Comparison of ENCODE assay signal across 9 mouse cellular contexts in the genomic region with DNA sequence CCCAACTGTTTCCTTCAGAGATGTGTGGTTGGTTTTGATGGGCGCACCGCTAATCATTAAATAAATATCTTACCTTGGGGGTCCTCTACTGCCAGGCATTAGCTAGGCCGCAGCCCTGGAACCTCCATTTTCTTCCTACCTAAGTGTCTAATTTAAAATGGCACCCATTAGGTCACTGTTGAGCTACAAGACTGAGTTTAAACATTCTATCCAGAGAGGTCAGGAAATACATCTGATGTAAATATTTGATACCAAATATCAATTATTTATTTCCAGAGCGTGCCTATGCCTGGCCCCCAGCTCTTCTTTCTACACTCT. TPM values are rescaled to one million over a fixed set of nuclear protein-coding genes. Genes with fewer than 3 reads are reported as not detected.
DNase-seq lines count a peak whose midpoint lies in the region; ATAC-seq and TF ChIP-seq lines count a peak whose summit lies in the region.
"Had no signal": no experiment of that assay in that cellular context is flagged by ENCODE, and none has a peak within 500 bp of the region (broad histone marks: within the 10 kb centered on the region; RNA-seq: fewer than 3 reads in every experiment).

No protein-coding gene starts in this region.

- H3K4me3 ChIP-seq in heart, embryonic 14.5 days (ENCODE audit: control insufficient read depth in 1 of 2, insufficient read depth in 1 of 2, low read depth in 1 of 2, low read length in 2 of 2): peak overlapping the region; percentile 52 to 59
- H3K4me3 ChIP-seq in forebrain, postnatal 0 days (ENCODE audit: low read depth, low read length): peak overlapping the region; percentile 62

- H3K4me1 ChIP-seq in heart, embryonic 14.5 days (ENCODE audit: control insufficient read depth in 2 of 2, insufficient read depth in 2 of 2, low read length in 2 of 2): no peaks in the 10 kb centered on the region
- no peaks in the 10 kb centered on the region for H3K4me1 ChIP-seq in forebrain, postnatal 0 days (ENCODE audit: insufficient read depth)

- H3K27ac ChIP-seq in heart, embryonic 14.5 days (replicated peaks in 1 of 2; ENCODE audit: control insufficient read depth in 1 of 2, insufficient read depth in 1 of 2, low read depth in 2 of 2, low read length in 2 of 2): no peak overlapping the region
- peak overlapping the region; percentile 89 for H3K27ac ChIP-seq in forebrain, postnatal 0 days (ENCODE audit: low read depth, low read length)

- intact Hi-C loops in heart, postnatal 36 days (cut with DNase I): no loop called here

- ATAC-seq in heart, embryonic 14.5 days (ENCODE audit: insufficient number of reproducible peaks, insufficient read depth, low FRiP score, low read depth): no peak
- ATAC-seq in forebrain, postnatal 0 days: peak; percentile 67
- no peak for ATAC-seq in monocyte, adult 5-6 weeks (replicated peaks; ENCODE audit: insufficient number of reproducible peaks, low FRiP score, low TSS enrichment, poor library complexity, severe bottlenecking)

- H3K4me2 ChIP-seq in heart, embryonic 14.5 days (ENCODE audit: low read length): peak overlapping the region; percentile 87
- H3K4me2 ChIP-seq in forebrain, postnatal 0 days (ENCODE audit: low read depth): peak overlapping the region; percentile 65

- 45% methylated on average over 4 of the region's 4 CpGs for WGBS in heart, embryonic 14.5 days
- 23% methylated on average over 4 of the region's 4 CpGs for WGBS in forebrain, postnatal 0 days

- no peaks in the 10 kb centered on the region for H3K27me3 ChIP-seq in heart, embryonic 14.5 days (ENCODE audit: control insufficient read depth, insufficient read depth, low read length)
- no peaks in the 10 kb centered on the region for H3K27me3 ChIP-seq in forebrain, postnatal 0 days (ENCODE audit: insufficient read depth, low read length)

- H3K9ac ChIP-seq in heart, embryonic 14.5 days (ENCODE audit: low read length): peak overlapping the region; percentile 73
- peak overlapping the region; percentile 85 for H3K9ac ChIP-seq in forebrain, postnatal 0 days

- no peaks in the 10 kb centered on the region for H3K9me3 ChIP-seq in heart, embryonic 14.5 days (ENCODE audit: control insufficient read depth, low read length)
- no peaks in the 10 kb centered on the region for H3K9me3 ChIP-seq in forebrain, postnatal 0 days (ENCODE audit: low read length)
- H3K9me3 ChIP-seq: G1E had no signal

- no peaks in the 10 kb centered on the region for H3K36me3 ChIP-seq in heart, embryonic 14.5 days (ENCODE audit: control insufficient read depth, insufficient read depth, low read length)
- H3K36me3 ChIP-seq in forebrain, postnatal 0 days (ENCODE audit: insufficient read depth): no peaks in the 10 kb centered on the region
- H3K36me3 ChIP-seq: G1E had no signal

- no peak for TF ChIP-seq CTCF in forebrain, postnatal 0 days (IDR thresholded peaks at IDR 0.05; ENCODE audit: low read depth)

- DNase-seq in heart, postnatal 36 days: no peak
- DNase-seq in R1 (ENCODE audit: low read depth, low spot score): peak; percentile 52
- no peak for DNase-seq in forebrain, postnatal 0 days
- DNase-seq in mesoderm, embryonic 11.5 days (ENCODE audit: low read depth, low spot score): peak; percentile 18
- DNase-seq in B cell, adult 2 months: no peak
- DNase-seq in adrenal gland, adult 18-20 months (ENCODE audit: low spot score in 2 of 2): no peak

RNA-seq across cellular contexts. Expression of gene Hfm1, which starts 0.2 kb away (rescaled TPM):
- 0.42 and 0.71 TPM in 2 replicates for polyA plus RNA-seq in heart, embryonic 14.5 days (2014; fragmentation: Nextera tagmentation; extraction: Ambion mirVana)
- not detected for total RNA-seq in heart, postnatal 36 days (2021)
- 5.5 and 8.4 TPM in 2 replicates for total RNA-seq in forebrain, postnatal 0 days (2014; rRNA removed)
- polyA plus RNA-seq in forebrain, postnatal 0 days (2015; fragmentation: Nextera tagmentation; extraction: Ambion mirVana): 3.2 and 4.3 TPM in 2 replicates
- under 1 TPM; 0.10 to 0.19 TPM for total RNA-seq in adrenal gland, adult 18-20 months (2021)
- total RNA-seq in monocyte, adult 5-6 weeks (2017): 0.19 TPM in 1 of 3 replicates, not detected in the others
- total RNA-seq: G1E had no signal
- polyA plus RNA-seq: G1E had no signal

RNA-seq across cellular contexts. Expression of gene Cdc7, which starts 37.8 kb away (rescaled TPM):
- polyA plus RNA-seq in heart, embryonic 14.5 days (2014; fragmentation: Nextera tagmentation; extraction: Ambion mirVana): 24.8 and 25.0 TPM in 2 replicates
- total RNA-seq in heart, postnatal 36 days (2021): under 1 TPM; 0.39 to 0.60 TPM
- 29.9 and 36.8 TPM in 2 replicates for total RNA-seq in forebrain, postnatal 0 days (2014; rRNA removed)
- 18.4 and 23.5 TPM in 2 replicates for polyA plus RNA-seq in forebrain, postnatal 0 days (2015; fragmentation: Nextera tagmentation; extraction: Ambion mirVana)
- 1 to 10 TPM; 2.7 to 3.2 TPM for total RNA-seq in adrenal gland, adult 18-20 months (2021)
- total RNA-seq in monocyte, adult 5-6 weeks (2017): 7.6 to 11.7 TPM (median 8.1 TPM) in 3 replicates

Comparison
In these comparisons a context has a peak if more than half of its experiments do, and no peak if none do; other contexts are left out.
1. DNase-seq: peak in R1 (single experiment) and mesoderm, embryonic 11.5 days (single experiment); none in heart, postnatal 36 days (0 of 2), forebrain, postnatal 0 days (single experiment), B cell, adult 2 months (0 of 2) and adrenal gland, adult 18-20 months (0 of 2).